Mouse (Mus musculus) heart, adult 18-20 months (tissue): Measurements from ENCODE around the gene H1foo. TPM values are rescaled to one million over a fixed set of nuclear protein-coding genes. Genes with fewer than 3 reads are reported as not detected.

ENCODE experiments used
- DNase-seq, 2 experiments: peaks; one replicate each; pipeline ENCODE4 v3.0.0; 2021 to 2022; ENCODE audit warnings: mixed read lengths in 1 of 2
- total RNA-seq, 2 experiments: library from RNA; stranded (reverse); gene quantifications; 2 replicates each; pipeline ENCODE4 v1.2.3; 2021

H1foo gene
- total RNA-seq, 2 experiments from 2014 or later = not detected

- no peak for DNase-seq
Measured at GRCm38 (mm10) chr6:115961743-115962142, 17.0 kb downstream of the H1foo start.

- DNase-seq = peak; percentile 59 to 67
Measured at GRCm38 (mm10) chr6:115962439-115963085, 17.8 kb downstream of the H1foo start.

- peak in 1 of 2 experiments; percentile 74 for DNase-seq
Measured at GRCm38 (mm10) chr6:115963656-115964055, 18.9 kb downstream of the H1foo start.

GRCm38 (mm10) chr6:115966227-115966966, 21.7 kb downstream of the H1foo start:
- DNase-seq = no peak

GRCm38 (mm10) chr6:115967291-115967880, 22.6 kb downstream of the H1foo start:
- DNase-seq = no peak

- DNase-seq = no peak
Measured at GRCm38 (mm10) chr6:115968086-115968485, 23.3 kb downstream of the H1foo start.

GRCm38 (mm10) chr6:115968700-115969099, 24.0 kb downstream of the H1foo start:
- no peak for DNase-seq

GRCm38 (mm10) chr6:115969103-115969502, 24.4 kb downstream of the H1foo start:
- DNase-seq = no peak

- no peak for DNase-seq
Measured at GRCm38 (mm10) chr6:115969952-115970351, 25.2 kb downstream of the H1foo start.

GRCm38 (mm10) chr6:115971273-115972060, 26.7 kb downstream of the H1foo start:
- peak in 1 of 2 experiments; percentile 58 for DNase-seq

- DNase-seq = no peak
Measured at GRCm38 (mm10) chr6:115972083-115972764, 27.5 kb downstream of the H1foo start.

- DNase-seq = no peak
Measured at GRCm38 (mm10) chr6:115973139-115973875, 28.6 kb downstream of the H1foo start.

- DNase-seq = no peak
Measured at GRCm38 (mm10) chr6:115973881-115974662, 29.3 kb downstream of the H1foo start.

GRCm38 (mm10) chr6:115975606-115976005, 30.9 kb downstream of the H1foo start:
- no peak for DNase-seq

- DNase-seq = no peak
Measured at GRCm38 (mm10) chr6:115977810-115978209, 33.1 kb downstream of the H1foo start.

- DNase-seq = no peak
Measured at GRCm38 (mm10) chr6:115978596-115978995, 33.9 kb downstream of the H1foo start.

GRCm38 (mm10) chr6:115982889-115983288, 38.2 kb downstream of the H1foo start:
- no peak for DNase-seq

GRCm38 (mm10) chr6:115983306-115984038, 38.7 kb downstream of the H1foo start:
- DNase-seq = no peak

- DNase-seq = no peak
Measured at GRCm38 (mm10) chr6:115984580-115984979, 39.8 kb downstream of the H1foo start.

- DNase-seq = no peak
Measured at GRCm38 (mm10) chr6:115985622-115986021, 40.9 kb downstream of the H1foo start.
